Mouse (Mus musculus) left cerebral cortex, adult 8-10 months (tissue): ENCODE data around the gene Gm20431. TPM values are rescaled to one million over a fixed set of nuclear protein-coding genes. Genes with fewer than 3 reads are reported as not detected.
A peak's percentile ranks its signal among the peaks of the same experiment; 100 is the strongest.
"Not testable (repeated sequence)": the region's sequence is repeated elsewhere in the genome, so short reads cannot be mapped to it uniquely, and the experiment has no call there.

Experiments used
- DNase-seq, 2 experiments: peaks; one replicate each; pipeline ENCODE4 v3.0.0; 2022; ENCODE audit warnings: low spot score in 2 of 2
- total RNA-seq, 4 experiments: library from RNA; stranded (reverse); gene quantifications; 2 replicates each; pipeline ENCODE4 v1.2.4; 2022

The Gm20431 gene
- total RNA-seq, 4 experiments from 2014 or later = 26.0 to 42.5 (median 32.6) TPM

DNA sequence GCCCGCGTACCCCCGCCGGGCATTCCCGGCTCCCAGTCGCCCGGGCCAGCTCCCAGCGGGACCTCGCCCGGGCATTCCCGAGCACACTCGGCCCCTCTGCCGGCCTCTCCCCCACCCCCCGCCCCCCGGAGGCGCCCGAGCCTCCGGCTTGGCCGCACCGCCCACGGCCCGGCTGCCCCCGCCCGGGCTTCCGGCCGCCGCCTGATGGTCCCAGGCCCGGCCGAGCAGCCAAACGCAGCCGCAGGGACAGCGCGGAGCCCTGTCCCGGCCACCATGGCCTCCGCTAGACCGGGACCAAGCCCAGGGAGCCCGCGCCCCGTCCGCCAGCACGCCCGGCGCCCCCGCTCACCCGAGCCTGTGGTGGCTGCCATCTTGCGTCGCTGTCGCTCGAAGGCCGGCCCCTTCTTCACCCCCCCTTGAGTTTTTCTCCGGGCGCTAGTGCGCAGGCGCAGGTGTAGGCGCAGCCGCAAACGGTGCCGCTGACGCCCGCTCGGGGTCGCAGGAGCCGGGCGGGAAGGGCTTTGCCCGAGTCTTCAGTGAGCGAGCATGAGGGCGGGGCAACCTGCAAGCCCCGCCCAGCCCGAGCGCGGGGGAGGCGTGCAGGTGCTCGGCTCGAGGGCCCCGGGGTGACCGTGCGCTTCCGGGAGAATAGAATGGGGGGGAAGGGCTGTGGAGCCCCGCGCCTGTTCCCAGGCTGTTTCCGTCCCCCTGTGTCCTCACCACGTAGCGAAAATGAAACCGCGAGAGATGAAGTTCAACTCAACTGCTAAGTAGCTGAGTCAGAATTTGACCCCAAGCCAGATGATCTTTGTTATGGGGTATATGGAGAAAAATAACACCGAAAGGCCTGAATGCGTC is 29.5 kb downstream of the Gm20431 start, which contains the start of gene Ube2v1:
Ube2v1 (minus strand) TSS at position 505 of the 858 bp plus-strand sequence.
- DNase-seq = peak; percentile 90 to 97

GRCm38 (mm10) chr2:167631181-167631590 is 30.1 kb downstream of the Gm20431 start:
- DNase-seq = no peak

- DNase-seq = no peak
These were observed 30.9 kb downstream of the Gm20431 start for GRCm38 (mm10) chr2:167630421-167630820.

- DNase-seq = no peak
These were observed 31.6 kb downstream of the Gm20431 start for GRCm38 (mm10) chr2:167629665-167630209.

DNA sequence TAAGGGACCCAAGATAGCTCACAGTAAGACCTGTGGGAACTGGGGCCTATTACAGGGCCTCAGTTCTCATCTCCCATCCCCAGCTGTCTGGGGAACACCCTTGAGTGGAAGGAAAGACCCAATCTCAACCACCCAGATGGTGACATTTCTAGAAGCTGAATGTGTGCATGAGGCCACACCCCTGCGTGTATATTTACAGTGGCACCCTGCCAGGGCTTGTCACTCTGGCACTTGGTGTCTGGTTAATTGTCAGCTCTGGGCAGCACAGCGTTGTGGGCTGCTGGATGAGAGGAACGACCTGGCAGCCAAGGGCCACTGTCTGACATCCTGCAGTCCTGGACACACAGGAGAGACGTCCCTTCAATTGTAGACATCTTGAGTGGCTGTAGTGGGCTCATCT is 32.4 kb downstream of the Gm20431 start:
- no peak for DNase-seq

GRCm38 (mm10) chr2:167627019-167627418 is 34.3 kb downstream of the Gm20431 start:
- DNase-seq = no peak

DNA sequence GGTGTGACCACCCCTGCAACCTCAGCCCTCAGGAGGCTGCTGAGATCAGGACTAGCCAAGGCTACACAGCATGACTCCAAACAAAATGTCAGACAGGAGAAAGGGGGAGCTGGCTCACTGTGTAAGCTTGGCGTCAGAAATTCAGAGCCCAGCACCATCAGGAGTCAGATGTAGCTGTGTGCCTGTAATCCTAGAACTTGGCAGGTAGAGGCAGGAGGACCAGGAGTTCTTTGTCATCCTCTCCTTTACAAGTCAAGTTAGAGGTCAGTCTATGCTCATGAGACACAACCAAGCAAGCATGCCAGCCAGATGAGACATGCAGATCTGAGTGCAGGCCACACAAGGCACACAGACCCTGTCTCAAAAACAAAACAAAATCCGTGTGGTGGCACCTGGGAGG is 35.6 kb downstream of the Gm20431 start:
- no peak for DNase-seq

DNA sequence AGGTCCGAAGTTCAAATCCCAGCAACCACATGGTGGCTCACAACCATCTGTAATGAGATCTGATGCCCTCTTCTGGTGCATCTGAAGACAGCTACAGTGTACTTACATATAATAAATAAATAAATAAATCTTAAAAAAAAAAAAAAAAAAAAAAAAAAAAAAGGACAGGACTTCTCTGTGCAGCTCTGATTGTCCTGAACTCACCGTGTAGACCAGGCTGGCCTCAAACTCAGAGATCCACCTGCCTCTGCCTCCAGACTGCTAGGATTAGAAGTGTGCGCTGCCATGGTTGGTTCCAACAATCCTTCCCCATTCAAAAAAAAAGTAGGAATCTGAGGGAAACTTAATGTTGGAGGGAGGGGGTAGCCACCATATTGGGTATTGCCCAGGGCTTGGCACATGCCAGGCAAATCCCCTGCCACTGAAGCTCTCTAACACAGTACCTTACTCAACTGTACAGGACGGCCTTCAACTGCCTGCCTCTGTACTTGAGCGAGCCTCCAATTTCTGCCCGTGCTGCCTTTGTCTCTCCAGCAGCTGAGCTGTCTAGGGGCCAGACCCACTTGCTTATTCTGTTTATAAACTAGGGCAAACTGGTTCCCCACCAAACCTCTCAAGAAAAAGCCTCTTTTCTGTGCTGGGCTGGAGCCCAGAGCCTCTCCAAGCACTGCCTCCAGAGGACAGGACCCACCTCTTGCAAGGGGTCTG is 36.8 kb downstream of the Gm20431 start:
- DNase-seq = no peak

- no peak for DNase-seq
These were observed 38.3 kb downstream of the Gm20431 start for GRCm38 (mm10) chr2:167622965-167623364.

- DNase-seq = no peak
These were observed 38.9 kb downstream of the Gm20431 start for GRCm38 (mm10) chr2:167622352-167622751.

DNA sequence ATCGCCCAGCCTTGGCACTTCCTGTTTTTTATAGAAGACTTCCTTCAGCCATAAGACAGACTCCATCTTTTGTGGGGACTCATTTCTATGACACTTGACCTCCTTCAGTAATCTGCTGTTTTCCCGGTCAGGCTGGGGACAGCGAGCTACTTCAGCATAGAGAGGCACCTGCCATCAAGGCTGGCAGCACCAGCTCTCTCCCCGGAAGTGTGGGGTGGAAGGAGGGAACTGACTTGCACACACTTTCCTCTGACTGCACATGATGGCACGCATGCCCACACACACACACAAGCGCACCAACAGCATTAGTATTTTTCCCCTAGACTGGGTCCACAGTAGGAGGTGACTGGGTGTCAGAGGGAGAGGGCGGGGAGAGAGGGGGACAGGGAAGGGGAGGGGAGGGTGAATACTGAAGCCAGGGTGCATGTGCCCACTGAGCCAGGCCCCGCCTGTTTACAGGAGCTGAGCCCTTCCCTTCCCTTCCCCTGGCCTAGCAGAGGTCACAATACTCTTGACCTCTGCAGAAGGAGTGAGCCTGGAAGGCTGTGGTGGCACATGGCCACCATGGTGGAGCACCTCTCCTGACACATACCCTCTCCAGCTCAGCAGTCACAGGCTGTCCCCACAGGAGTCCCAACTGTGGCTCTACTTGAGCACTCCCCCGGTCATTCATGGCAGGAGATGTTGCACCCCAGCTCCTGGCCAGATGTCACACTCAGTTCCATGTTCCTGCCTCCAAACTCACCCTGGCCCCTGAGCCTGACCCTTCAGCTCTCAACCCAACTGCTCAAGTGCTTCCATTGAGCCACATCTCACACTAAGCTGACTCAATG is 39.8 kb downstream of the Gm20431 start:
- DNase-seq = no peak

GRCm38 (mm10) chr2:167617472-167617871 is 43.8 kb downstream of the Gm20431 start:
- DNase-seq = no peak

DNA sequence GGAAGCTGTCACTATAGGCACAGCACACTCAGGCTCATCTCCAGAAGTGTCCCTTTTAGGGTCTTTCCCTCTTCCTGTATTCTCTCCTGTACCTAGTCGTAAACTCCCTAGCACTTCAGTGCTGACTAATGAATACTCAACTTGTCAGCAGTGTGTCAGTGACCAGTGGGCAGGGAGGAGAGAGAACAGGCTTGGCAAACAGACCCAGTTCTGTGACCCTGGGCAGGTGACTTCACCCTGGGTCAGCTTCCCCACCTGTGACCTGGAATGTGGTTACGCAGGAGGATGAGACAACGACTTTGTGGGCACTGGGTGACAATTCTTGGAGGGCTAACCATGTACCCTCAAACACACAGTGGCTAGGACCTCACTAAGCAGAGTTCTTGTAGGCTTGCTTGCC is 44.3 kb downstream of the Gm20431 start:
- no peak for DNase-seq

DNA sequence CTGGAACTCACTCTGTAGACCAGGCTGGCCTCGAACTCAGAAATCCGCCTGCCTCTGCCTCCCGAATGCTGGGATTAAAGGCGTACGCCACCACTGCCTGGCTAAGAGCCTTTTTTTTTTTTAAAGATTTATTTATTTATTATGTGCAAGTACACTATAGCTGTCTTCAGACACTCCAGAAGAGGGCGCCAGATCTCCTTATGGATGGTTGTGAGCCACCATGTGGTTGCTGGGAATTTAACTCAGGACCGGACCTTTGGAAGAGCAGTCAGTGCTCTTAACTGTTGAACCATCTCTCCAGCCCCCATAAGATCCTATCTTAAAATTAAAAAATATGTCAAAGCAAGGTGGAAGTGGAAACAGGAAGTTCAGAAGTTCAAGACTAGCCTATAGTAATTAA is 48.0 kb downstream of the Gm20431 start:
- not testable (repeated sequence) for DNase-seq

- DNase-seq = no peak
These were observed 49.2 kb downstream of the Gm20431 start for GRCm38 (mm10) chr2:167612122-167612521.

- no peak for DNase-seq
These were observed 50.0 kb downstream of the Gm20431 start for GRCm38 (mm10) chr2:167611287-167611686.

- no peak for DNase-seq
These were observed 54.6 kb downstream of the Gm20431 start for GRCm38 (mm10) chr2:167606745-167607123.

- no peak for DNase-seq
These were observed 55.2 kb downstream of the Gm20431 start for GRCm38 (mm10) chr2:167605817-167606744.

- peak; percentile 74 to 79 for DNase-seq
These were observed 56.0 kb downstream of the Gm20431 start for GRCm38 (mm10) chr2:167605178-167605794.

- DNase-seq = no peak
These were observed 58.3 kb downstream of the Gm20431 start for GRCm38 (mm10) chr2:167602978-167603377.
